Mouse (Mus musculus) adrenal gland, postnatal 14 days (tissue): ENCODE measurements around the gene C1qtnf5. TPM values are rescaled to one million over a fixed set of nuclear protein-coding genes. Genes with fewer than 3 reads are reported as not detected.
A peak's percentile ranks its signal among the peaks of the same experiment; 100 is the strongest.

Experiments
- DNase-seq: peaks from one replicate; pipeline ENCODE4 v3.0.0; 2021; ENCODE audit warnings: mixed read lengths
- total RNA-seq: library from RNA; stranded (reverse); gene quantifications from 2 replicates; pipeline ENCODE4 v1.2.3, GENCODE M21; 2021

Gene C1qtnf5
- total RNA-seq, 1 experiment from 2014 or later = 14.9 TPM

DNA sequence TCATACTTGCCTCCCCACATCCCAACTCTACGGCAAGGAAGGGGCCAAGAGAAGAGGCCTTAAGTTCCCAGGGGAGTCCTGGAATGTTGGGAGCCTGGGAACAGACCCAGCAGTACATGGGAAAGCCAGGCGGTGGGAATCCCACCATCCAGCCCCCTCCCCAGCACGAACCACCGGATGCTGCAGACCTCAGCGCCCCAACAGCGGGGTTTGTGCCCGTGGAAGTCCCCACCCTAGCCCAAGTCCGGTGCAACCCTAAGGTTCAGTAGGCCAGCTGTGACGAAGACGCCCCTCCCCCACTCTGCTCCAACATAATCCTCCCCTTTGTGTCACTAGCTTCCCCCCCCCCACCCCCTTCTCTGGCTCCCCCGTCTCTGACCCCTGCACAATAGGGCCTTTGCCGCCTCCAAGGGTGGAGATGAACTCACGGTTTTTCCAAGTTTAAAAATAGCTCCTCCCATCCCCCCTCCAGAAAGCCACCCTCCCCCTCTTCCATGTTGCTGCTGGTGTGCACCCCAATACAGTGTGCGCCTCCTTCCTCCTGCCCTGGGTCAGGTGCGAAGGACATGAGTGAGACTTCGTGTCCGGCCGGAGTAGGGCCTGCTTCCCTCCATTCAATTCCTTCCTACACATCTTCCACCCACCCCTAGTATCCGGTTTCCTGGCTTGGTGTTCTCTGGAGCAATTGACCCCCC lies 23.7 kb downstream of the C1qtnf5 start:
- DNase-seq = peak; percentile 63

DNA sequence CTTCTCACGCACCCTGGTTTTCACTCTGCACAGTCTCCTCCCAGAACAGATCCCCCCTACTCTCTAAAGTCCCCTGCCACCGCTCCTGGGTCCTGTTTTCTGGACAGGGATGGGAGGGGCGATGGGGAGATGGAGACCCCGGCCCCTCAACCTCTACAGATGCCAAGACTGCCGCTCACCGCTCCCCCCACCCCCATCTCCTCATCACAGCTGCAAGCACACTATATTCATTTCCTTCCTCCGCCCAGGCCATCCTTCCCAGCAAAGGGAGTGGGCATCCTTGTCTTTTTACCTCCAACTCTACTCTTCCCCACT lies 24.2 kb downstream of the C1qtnf5 start:
- no peak for DNase-seq

DNA sequence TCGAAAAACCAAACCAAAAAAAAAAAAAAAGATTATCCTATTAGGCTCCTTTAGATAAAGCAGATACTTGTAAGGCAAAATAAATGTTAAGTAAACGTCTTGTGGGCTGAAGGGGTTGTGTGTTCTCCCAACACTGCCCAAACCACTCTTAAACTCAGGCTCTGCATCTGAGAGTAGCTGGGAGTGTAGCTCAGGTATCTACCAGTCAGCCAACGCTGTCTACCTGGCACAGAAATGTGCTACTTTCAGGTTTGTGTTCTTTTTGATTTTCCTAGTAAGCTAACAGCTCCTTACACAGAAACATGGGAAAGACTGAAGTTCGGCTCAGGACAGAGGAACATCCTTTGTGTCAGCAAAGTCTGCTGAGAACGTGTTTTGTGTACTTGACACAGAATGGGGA lies 25.2 kb downstream of the C1qtnf5 start:
- no peak for DNase-seq

DNA sequence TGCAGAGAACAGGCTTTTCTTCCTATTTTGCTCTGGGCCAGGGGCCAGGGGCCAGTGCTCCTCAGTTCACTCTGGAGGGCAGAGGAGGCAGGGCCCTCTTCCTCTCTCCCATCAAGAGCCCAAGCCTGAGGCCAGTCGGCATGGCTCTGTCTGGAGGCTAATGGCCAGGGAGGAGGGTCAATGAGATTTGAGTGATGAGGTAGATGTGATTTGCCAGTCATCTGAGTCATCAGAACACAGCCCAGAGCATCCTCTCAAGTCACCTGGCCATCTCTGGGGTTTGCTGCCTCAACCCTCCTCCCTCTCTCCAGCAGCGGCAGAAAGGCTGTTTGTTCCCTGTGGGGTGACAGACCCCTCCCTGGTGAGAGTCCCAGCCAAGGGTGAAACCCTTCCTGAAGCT lies 26.2 kb downstream of the C1qtnf5 start:
- DNase-seq = no peak

DNA sequence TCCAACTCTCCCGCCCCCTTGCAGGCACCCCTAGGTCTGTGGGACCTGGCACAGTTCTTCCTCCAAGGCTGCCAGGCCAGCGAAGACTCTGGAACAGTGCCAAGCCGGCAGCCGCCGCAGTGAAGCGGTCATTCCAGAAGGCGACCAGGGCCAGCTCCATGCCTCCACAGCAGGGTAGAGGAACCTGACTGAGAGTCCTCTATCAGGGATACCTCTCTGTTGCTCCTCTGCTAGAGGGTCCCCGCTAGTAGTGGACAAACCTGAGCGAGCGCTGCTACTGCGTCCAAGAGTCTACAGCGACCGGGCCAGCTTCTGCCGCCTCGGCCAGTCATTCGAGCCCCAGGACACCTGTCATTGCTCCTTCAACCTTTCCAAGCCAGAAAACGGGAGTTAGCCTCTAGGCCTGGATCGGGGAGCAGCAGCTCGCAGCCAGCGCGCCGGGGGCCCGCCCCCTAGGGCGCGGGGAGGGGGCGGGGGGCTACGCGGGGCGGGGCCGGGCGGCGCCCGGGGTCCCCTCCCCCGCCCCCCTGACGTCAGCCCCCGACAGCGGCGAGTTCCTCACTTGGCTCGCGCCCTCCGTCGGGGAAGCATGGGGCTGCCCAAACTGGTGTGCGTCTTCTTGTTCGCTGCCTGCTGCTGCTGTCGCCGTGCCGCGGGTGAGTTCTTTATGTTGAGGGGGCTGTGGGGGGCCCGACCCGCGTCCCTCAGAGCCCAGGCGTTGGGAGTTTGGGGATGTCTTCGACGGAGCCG lies 27.2 kb downstream of the C1qtnf5 start, which contains the start of gene Mcam:
Gene Mcam, plus strand, starts transcription at position 369 of the 750 bp plus-strand sequence.
- peak; percentile 86 for DNase-seq

DNA sequence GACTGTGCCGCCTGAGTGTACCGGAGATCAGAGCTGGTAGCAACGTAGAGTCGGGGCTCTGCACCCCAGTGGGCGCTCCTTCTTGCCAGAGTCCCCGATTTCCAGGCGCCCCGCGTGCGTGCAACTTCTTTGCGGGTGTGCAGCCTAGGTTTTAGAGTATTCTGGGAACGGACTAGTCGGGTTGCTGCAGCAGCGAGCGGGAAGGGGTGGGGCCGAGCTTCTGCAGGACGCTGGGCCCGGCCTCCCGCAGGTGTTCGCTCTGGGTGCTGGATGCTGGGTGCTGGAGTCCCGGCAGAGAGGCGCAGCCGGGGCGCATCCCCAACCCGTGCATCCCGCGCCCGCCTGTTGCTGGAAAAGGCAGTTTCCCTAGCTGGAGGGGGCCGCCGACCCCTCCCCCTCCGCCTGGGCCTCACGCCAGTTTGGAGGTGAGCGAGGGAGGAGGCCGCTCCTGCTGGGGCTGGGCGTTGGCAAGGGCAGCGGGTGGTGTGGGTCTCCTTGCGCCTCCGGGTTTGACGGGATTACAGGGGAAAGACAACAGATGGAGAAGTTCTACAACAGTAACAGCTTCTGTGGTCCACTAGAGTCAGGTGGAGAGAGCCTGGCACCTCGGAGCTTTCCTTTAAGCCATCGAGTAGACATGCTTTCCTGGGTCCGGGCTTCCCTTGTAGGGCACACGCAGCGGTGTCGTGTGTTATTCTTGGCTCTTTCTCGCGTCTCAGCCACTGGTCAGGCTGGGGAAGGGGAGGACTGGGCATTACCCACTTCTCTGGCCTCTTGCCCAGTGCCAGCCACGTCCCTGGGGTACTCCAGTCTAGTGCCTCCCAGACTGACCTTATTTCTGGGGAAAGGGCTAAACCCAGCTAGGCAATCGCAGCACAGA lies 28.0 kb downstream of the C1qtnf5 start:
- peak; percentile 83 for DNase-seq

DNA sequence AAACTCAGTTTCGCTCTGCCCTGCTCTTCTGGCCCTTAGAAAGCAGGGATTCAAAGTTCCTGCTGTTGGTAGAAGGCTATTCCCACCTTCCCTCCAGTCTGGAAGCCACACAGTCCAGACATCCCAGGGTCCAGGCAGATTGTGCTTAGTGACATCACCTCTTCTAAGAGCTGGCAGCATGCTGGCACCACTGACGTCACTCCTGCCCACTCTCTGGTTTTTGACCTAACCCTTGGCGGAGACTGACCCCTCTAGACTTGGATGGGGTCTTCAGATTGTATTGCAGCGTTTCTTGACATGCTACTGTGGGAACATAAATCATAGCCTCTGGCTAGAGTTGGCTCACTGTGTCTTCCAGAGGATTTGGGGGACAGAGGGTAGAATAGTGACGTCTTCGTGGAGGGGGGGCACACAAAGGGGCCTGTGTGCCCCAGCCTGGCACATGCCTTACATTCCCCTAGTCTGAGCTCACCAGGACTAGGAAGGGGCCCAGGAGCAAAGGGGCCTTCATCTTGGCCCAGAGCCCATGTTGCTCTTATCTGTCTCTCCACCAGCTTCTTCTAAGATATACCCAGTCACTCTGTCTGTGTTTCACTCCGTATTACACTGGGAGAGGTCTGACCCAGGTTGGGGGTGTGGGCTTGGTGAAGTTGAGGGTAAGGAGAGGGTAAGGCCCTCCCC lies 28.8 kb downstream of the C1qtnf5 start:
- DNase-seq = no peak

DNA sequence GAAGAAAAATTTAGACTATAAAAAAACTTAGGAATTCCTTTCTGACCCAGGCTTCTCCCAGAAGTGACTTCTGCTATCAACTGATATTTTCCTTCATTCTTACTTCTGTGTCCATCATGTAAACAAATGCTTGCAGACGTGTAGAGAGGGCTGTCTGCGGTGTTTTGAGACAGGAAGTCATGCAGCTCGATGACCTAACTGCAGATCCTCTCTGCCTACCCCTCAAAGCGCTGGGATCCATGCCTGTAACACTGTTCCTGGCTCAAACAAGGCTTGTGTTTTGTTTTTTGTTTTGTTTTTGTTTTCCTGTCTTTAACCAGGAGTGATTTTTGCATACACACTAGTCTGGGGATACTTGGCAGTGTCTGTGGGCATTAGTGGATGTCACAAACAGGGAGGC lies 30.8 kb downstream of the C1qtnf5 start:
- DNase-seq = no peak

DNA sequence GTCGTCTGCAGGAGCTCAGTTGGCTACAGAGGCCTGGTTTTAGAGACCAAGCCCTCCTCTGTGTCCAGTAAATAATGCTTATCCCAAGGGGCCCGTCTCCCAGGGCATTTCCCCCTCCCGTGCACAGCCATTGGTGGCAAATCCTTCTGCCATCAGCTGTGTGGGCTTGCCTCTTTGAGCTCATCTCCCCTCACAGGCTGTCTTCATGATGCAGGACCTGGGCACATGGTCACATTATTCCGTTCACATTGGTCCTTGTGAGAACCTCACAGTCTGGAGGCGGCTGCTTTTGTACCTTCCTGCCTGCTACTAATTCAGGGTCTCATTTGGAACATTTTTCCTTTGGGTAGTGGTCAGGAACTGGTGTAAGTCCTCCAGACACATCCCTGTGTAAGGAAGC lies 34.9 kb downstream of the C1qtnf5 start:
- DNase-seq = no peak

DNA sequence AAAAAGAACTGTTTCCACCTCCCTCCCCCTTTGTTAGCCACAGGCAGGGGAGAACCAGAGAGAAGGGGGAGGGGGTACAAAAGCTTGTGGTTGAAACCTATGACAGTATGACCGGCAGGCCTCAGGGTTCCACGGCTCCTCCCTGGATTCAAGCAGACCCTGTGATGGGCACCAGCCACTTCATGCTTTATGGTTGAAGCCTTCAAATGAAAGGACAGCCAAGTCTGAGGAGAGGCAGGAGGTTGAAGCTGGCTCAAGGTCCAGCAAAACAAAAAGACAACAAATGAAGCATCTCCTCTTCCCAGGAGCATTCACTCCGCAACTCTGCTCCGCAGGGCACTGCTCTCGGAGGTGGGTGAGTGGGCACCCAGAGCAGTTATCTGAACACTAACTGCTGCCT lies 36.4 kb downstream of the C1qtnf5 start:
- DNase-seq = no peak

DNA sequence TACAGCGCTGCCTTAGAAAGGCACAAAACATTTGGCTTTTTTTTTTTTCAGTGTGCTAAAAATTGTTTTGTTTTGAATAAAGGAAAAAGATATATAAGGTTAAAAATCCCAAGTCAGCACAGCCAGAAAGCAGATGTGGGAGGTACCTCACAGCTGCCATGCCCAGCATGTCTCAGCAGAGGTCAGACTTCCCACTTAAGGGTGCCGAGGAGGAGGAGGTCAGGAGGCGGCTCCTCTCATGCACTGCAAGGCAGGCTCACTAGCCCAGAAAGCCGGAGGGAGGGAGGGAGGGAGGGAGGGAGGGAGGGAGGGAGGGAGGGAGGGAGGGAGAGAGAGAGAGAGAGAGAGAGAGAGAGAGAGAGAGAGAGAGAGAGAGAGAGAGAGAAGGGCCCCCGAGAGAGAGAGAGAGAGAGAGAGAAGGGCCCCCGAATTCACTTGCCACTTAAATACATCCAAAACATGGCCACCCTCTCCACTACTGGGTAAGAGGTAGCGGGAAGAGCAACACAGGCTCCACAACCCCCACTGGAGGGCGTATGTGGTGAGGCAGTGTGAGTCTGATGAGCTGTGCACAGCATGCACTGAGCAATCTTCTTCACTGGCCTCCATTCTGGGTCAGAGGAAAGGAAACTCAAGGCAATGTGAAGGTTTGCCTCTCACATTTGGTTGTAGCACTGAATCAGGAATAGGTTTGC lies 37.1 kb downstream of the C1qtnf5 start:
- peak; percentile 64 for DNase-seq

DNA sequence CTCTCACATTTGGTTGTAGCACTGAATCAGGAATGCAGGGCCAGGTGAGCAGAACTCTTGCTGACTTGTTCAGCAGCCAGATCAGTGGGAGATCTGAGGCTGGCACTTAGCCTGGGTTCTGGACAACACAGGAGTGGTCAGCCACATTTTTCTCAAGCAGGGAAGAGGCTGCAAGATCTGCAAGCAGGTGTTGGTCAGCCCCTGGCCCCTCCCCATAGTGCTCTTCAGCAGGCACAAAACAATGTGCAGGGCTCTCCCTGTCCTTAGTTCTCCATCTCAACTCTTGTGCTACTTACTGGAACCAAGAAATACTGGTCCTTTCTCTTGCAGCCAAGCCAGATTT lies 37.6 kb downstream of the C1qtnf5 start:
- DNase-seq = no peak

DNA sequence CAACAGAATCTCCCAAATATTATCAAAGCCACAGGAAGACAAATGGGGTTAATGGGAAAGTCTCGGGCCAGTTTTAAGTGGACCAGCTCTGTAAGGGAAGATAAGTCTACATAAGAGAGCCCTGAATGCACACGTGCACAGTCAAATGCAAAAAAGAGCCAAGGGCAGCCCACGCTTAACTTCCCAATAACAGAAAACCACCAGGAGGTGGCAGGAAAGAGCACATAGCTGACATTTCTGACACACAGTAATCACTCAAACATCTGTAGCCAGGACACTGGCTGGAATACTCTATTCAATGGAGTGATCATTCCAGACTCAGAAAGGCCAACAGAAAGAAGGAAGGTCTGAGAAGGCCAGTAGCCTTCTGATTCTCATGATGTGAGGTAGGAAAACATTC lies 40.2 kb downstream of the C1qtnf5 start:
- peak; percentile 47 for DNase-seq

Other genes with a start within 250 kb of the C1qtnf5 start
- 35.7 and 56.8 TPM in 2 replicates for gene Thy1, start 63.9 kb upstream of the C1qtnf5 start, total RNA-seq
- gene Usp2, start 40.2 kb upstream of the C1qtnf5 start, total RNA-seq = 49.5 and 54.9 TPM in 2 replicates
- gene Mfrp, start 5.5 kb upstream of the C1qtnf5 start, total RNA-seq = not detected in 2 replicates
- 0.15 and 0.52 TPM in 2 replicates for gene Gm49380, start 6.3 kb downstream of the C1qtnf5 start, total RNA-seq
- 27.5 and 31.8 TPM in 2 replicates for gene Rnf26, start 6.3 kb downstream of the C1qtnf5 start, total RNA-seq
- gene Mcam, start 27.2 kb downstream of the C1qtnf5 start, total RNA-seq = 65.3 and 76.6 TPM in 2 replicates
- 33.1 and 34.4 TPM in 2 replicates for gene Cbl, start 126.8 kb downstream of the C1qtnf5 start, total RNA-seq
- gene Ccdc153, start 133.4 kb downstream of the C1qtnf5 start, total RNA-seq = 1.1 and 2.5 TPM in 2 replicates
- gene Pdzd3, start 144.2 kb downstream of the C1qtnf5 start, total RNA-seq = 0.30 TPM in 1 of 2 replicates, not detected in the other
- gene Nlrx1, start 161.4 kb downstream of the C1qtnf5 start, total RNA-seq = 17.6 and 20.7 TPM in 2 replicates
- gene Abcg4, start 181.4 kb downstream of the C1qtnf5 start, total RNA-seq = 19.0 and 28.8 TPM in 2 replicates
- 20.3 and 22.1 TPM in 2 replicates for gene Hinfp, start 198.4 kb downstream of the C1qtnf5 start, total RNA-seq
- 27.8 and 40.4 TPM in 2 replicates for gene C2cd2l, start 213.0 kb downstream of the C1qtnf5 start, total RNA-seq
- gene Dpagt1, start 218.8 kb downstream of the C1qtnf5 start, total RNA-seq = 27.1 and 29.5 TPM in 2 replicates
- 76.0 and 90.3 TPM in 2 replicates for gene H2afx, start 227.4 kb downstream of the C1qtnf5 start, total RNA-seq
- gene Hmbs, start 237.0 kb downstream of the C1qtnf5 start, total RNA-seq = 77.5 and 92.0 TPM in 2 replicates